Mouse (Mus musculus): Measurements from ENCODE around the gene Krt14.

- TF ChIP-seq CTCF (IDR thresholded peaks at IDR 0.05) (no peak), POLR2A (IDR thresholded peaks at IDR 0.05; ENCODE audit: insufficient read depth, low read depth, low read length) (no peak)
Measured at GRCm38 (mm10) chr11:100248852-100249465, 41.6 kb upstream of the Krt14 start, which contains the start of gene Krt16.

Measured in heart, adult 2 months (tissue).